Mouse (Mus musculus): ENCODE results near the gene Ptpn6.
A peak's percentile ranks its signal among the peaks of the same experiment; 100 is the strongest.

The Ptpn6 gene

GRCm38 (mm10) chr6:124729850-124730705 lies 8.4 kb downstream of the Ptpn6 start:
- DNase-seq (ENCODE audit: low spot score) = no peak

DNA sequence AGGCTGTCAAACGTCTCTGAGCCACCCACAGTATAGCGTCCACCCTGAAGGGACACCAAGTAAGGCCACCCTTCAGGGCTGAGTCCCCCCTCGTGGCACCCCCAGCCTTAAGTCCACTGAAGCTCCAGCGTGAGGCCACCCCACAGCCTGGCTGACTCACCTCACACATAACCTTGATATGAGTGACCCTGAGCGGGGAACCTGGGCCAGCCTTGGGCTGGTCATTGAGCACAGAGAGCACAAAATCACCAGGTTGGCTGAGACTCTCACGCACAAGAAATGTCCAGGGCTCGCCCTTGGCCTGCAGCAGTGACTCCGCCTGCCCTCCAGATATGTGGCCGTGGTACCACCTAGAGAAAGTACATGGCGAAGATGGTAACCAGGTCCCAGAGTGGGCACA lies 9.9 kb downstream of the Ptpn6 start:
- no peak for DNase-seq (ENCODE audit: low spot score)

GRCm38 (mm10) chr6:124724472-124724871 lies 14.0 kb downstream of the Ptpn6 start:
- DNase-seq (ENCODE audit: low spot score) = no peak

- no peak for DNase-seq (ENCODE audit: low spot score)
Measured at GRCm38 (mm10) chr6:124723541-124723940, 15.0 kb downstream of the Ptpn6 start.

DNA sequence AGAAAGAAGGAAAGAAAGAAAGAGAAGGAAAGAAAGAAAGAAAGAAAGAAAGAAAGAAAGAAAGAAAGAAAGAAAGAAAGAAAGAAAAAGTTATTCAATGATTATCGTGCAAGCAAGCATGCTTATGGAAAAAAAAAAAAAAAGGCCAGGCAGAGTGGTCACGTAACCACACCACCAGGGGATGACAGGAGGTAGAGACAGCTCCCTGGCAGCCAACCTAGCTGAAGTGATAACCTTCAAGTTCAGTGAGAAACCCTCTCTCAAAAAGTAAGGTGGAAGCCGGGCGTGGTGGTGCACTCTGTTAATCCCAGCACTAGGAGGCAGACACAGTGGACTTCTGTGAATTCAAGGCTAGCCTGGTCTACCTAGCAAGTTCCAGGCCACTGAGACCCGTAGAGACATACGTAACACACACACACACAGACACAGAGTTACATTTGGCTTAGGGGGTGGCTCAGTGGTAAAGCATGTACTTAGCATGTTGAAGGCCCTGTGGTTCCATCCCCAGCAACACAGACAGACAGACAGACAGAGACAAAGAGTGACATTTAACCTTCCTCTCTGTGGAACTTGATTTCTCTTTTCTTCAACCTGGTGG lies 15.5 kb downstream of the Ptpn6 start:
- no peak for DNase-seq (ENCODE audit: low spot score)

GRCm38 (mm10) chr6:124720904-124721303 lies 17.6 kb downstream of the Ptpn6 start:
- DNase-seq (ENCODE audit: low spot score) = no peak

- DNase-seq (ENCODE audit: low spot score) = no peak
Measured at GRCm38 (mm10) chr6:124719354-124719978, 19.0 kb downstream of the Ptpn6 start.

DNA sequence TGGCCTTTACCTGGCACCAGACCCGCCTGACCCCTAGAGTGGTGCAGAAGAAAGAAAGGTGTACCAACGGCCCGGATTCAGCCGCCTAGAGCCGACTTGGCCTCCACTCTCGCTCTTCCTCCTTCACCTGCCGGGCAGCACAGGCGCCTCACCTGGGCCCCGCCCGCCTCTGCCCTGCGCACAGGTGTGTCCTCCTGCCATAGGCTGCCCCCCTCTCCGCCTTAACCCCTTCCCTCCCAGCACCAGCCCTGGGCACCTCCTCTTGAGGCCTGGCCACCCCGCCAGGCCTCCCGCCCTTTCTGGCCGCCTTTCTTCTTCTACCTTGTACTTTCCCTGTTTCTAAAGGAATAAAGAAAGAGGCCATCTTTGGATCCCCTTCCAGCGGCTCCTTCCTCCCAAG lies 19.8 kb downstream of the Ptpn6 start:
- peak; percentile 37 for DNase-seq (ENCODE audit: low spot score)

- no peak for DNase-seq (ENCODE audit: low spot score)
Measured at GRCm38 (mm10) chr6:124717968-124718367, 20.5 kb downstream of the Ptpn6 start.

DNA sequence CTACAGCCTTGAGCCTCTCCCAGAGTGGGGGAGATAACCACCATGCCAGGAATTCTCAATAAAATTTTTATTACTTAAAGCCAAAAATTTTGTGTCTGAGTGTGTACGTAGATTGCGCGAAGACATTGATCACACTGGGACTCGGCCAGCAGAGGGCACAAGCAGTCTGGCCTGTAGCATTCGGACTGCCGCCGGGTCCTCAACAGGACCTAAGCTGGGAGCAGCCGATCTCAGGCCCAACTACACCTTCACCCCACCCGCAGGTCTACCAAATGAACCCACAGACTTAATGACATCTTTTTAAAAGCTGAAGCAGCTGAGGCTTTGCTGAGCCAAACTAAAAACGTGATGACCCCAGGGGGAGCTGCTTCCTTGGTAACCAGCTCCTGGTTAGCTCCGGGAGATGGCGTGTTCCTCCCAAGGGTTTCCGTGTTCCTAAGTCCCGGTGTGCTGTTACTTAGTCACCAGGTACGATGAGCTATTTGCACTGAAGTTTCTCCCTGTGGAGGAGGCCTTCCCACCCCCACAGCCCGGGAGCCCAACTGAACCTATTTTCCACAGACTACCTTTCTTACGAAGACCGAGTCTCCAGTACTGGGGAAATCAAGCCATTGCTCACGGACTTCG lies 21.5 kb downstream of the Ptpn6 start:
- DNase-seq (ENCODE audit: low spot score) = no peak

DNA sequence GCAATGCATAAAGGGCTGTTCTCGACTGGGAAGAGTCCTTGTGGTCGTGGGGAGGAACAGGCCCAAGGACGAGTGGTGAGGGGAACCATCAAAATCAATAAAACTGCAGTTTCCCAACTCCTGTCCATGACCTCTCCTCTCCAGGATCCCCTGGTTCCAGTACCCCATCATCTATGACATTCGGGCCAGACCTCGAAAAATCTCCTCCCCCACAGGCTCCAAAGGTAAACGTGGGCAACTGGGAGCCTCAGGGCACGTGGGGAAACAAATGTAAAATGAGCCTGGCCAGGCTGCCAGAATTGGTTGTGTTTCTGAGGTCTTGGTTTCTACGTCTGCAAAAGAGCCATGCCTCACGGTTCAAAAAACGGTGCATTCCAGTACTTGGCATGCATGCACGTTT lies 25.6 kb downstream of the Ptpn6 start:
- no peak for DNase-seq (ENCODE audit: low spot score)

- peak; percentile 97 for DNase-seq (ENCODE audit: low spot score)
Measured at GRCm38 (mm10) chr6:124711824-124712782, 26.4 kb downstream of the Ptpn6 start, which contains the start of the genes Emg1 and Phb2. TSS of gene Emg1 (minus strand) at chr6:124712178. TSS of gene Phb2 (plus strand) at chr6:124712336.

GRCm38 (mm10) chr6:124708289-124708889 lies 30.1 kb downstream of the Ptpn6 start:
- no peak for DNase-seq (ENCODE audit: low spot score)

GRCm38 (mm10) chr6:124706061-124706627 lies 32.4 kb downstream of the Ptpn6 start:
- DNase-seq (ENCODE audit: low spot score) = no peak

DNA sequence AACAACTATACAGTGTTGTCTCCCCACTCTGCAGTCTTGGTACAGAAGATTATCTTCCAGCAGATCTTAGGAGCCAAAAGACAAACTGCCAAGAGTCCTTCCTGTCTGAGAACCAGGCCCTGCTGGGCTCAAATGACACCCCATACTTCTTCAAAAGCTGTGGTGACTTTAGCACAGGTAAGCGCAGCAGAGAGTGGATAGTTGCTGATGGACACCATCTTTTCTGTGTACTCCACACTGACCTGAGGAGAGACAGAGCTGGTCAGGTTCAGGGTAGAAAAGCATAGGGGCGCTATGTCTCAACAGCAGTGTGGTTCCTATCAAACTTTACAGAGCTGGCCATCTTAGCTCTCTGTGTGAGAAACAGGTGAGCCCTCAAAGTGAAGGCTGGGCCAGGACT lies 34.1 kb downstream of the Ptpn6 start:
- no peak for DNase-seq (ENCODE audit: low spot score)

- no peak for DNase-seq (ENCODE audit: low spot score)
Measured at GRCm38 (mm10) chr6:124703789-124704188, 34.7 kb downstream of the Ptpn6 start.

DNA sequence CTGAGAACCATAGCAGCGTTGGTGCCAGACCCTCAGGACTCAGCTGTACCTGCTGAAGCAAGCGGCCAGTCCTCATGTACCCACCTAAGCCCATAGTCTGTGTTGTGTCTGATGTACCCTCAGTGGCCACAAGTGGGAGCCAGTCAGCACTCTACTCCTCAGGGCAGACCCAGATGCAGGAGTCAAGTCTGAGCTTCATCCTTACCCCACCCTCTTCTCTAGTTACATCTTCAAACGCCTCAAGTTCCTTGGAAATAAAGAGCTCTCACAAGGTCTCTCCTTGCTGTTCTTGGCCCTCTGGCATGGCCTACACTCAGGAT lies 35.8 kb downstream of the Ptpn6 start:
- no peak for DNase-seq (ENCODE audit: low spot score)

DNA sequence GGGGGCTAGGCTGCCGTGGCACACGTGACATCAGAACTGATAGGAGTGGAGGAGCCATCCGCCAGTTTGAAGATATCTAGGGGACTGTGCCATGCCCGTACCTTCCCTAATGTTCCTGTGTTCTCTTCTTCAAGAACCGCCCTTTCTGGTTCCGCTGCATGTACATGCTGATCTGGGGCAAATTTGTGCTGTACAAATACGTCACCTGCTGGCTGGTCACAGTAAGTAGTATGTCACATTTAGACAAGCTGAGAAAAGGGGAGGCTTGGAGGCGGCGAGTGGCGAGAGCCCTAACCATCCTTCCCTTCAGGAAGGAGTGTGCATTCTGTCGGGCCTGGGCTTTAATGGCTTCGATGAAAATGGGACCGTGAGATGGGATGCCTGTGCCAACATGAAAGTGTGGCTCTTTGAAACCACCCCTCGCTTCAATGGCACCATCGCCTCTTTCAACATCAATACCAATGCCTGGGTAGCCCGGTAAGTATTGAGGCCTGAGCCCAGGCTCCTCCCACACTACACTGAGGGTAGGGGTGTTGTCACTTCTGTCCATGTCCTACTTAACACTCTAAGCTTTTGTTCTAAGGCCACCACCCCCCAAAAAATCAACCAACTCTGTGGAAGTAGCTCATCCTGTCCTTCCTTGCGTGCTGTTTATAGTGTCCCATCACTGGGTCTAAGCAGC lies 36.3 kb downstream of the Ptpn6 start:
- no peak for DNase-seq (ENCODE audit: low spot score)

DNA sequence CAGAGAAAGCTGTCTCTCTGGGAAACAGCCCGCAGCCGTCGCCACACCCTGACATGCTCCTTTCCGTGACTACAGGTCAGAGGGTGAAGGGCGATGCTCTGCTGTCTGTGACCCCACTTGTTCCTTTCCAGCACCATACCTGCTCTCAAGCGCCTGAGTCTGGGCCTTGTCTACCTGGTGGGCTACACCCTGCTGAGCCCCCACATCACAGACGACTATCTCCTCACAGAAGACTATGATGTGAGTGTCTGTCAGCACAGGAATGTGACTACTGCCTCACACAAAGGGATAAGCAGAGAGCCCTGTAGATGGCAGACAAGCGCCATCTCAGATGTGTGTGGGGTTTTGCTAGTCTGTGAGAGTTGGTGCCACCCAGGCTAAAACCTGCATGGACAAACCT lies 37.2 kb downstream of the Ptpn6 start:
- no peak for DNase-seq (ENCODE audit: low spot score)

DNA sequence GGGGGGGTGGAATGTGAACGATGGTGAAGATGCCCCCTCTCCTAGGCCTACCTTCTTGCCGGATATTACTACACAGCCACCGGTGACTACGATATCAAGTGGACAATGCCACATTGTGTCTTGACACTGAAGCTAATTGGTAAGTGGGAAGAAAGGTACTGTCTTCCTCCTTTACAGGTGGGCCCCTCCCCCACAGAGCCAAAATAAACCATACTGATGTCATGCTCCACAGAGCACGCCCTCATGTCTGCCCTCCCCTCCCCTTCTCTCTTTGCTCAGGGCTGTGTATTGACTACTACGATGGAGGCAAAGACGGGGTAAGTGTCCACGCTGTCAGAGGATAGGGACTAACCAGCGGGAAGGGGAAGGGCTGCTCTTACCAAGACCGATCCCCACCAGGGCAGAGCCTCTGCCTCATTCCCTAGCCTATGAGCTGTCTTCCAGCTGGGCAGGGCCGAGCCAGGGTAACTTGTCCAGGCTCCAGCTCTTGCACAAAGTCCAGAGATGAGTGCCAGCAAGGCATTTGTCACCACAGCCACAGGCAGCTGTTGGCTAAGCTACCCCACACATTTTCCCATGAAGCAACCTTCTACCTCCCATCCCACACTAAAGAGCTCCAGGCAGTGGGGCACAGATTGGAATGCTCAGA lies 38.4 kb downstream of the Ptpn6 start:
- peak; percentile 41 for DNase-seq (ENCODE audit: low spot score)
